Mouse (Mus musculus) liver, postnatal 0 days (tissue): ENCODE measurements around the gene Pik3cd.

Experiments
- CTCF ChIP-seq: sonication (generic); IDR thresholded peaks from 2 replicates; pipeline ENCODE4 v1.5.1; 2016; ENCODE audit warnings: antibody characterized with exemption, low read depth
- EP300 ChIP-seq: IDR thresholded peaks from 2 replicates; pipeline ENCODE4 v1.6.1; 2016; ENCODE audit warnings: antibody characterized with exemption, low read depth, mild to moderate bottlenecking

GRCm38 (mm10) chr4:149606056-149606455, 96.3 kb downstream of the Pik3cd start:
- no peak for TF ChIP-seq EP300
- no peak for TF ChIP-seq CTCF
